Mouse (Mus musculus) hindlimb bud, embryonic 11.5 days (tissue): ENCODE results near the gene Dnah7c.

Experiments
- DNase-seq: peaks from one replicate; pipeline ENCODE4 v3.0.0-alpha.2; 2012; ENCODE audit warnings: low read depth, low spot score; ENCODE audit errors: extremely low spot score

Gene Dnah7c

GRCm38 (mm10) chr1:46853317-46854035 is 428.1 kb downstream of the Dnah7c start:
- peak; percentile 92 for DNase-seq

GRCm38 (mm10) chr1:46854036-46854900 is 428.9 kb downstream of the Dnah7c start:
- no peak for DNase-seq

- no peak for DNase-seq
These were observed 431.1 kb downstream of the Dnah7c start for GRCm38 (mm10) chr1:46856498-46856897.
